Mouse (Mus musculus): ENCODE measurements around the gene Pfdn2. TPM values are rescaled to one million over a fixed set of nuclear protein-coding genes. Genes with fewer than 3 reads are reported as not detected.

The Pfdn2 gene
- total RNA-seq, 2 experiments from 2014 or later: 97.9 to 112 TPM

DNA sequence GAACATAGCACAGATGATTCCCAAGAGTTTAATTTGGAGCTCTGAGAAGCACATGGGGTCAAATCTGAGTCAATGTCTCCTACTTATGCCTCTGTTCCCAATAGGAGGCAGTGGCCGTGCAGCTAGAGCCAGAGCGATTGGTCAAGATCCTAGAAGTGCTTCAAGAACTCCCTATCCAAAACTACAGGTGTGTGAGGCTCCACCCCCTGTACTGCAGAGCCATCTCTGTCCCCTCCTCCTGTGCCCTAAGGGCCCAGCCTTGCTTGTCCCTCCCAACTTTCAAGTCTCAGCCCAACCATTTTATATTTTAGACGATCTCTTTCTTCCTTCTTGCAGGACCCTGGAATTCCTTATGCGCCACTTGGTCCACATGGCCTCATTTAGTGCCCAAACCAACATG, 56.4 kb downstream of the Pfdn2 start:
- no peak for DNase-seq (ENCODE audit: low spot score in 2 of 2)

- DNase-seq (ENCODE audit: low spot score in 2 of 2): no peak
Observed at GRCm38 (mm10) chr1:171402991-171403390, 57.5 kb downstream of the Pfdn2 start.

GRCm38 (mm10) chr1:171407263-171407662, 61.8 kb downstream of the Pfdn2 start:
- no peak for DNase-seq (ENCODE audit: low spot score in 2 of 2)

Other genes with a start within 250 kb of the Pfdn2 start
- 1 to 10 TPM in 1 of 2 experiments, not detected in 1; 1.2 TPM for gene Cfap126, start 231.8 kb upstream of the Pfdn2 start, total RNA-seq (2021)
- 100 to 1,000 TPM; 458 to 496 TPM for gene Sdhc, start 195.1 kb upstream of the Pfdn2 start, total RNA-seq (2021)
- gene Mpz, start 195.0 kb upstream of the Pfdn2 start, total RNA-seq (2021): 100 to 1,000 TPM; 476 to 539 TPM
- 10 to 100 TPM in 1 of 2 experiments, 1 to 10 TPM in 1; 7.5 to 11.7 TPM for gene Pcp4l1, start 149.4 kb upstream of the Pfdn2 start, total RNA-seq (2021)
- under 1 TPM in 1 of 2 experiments, not detected in 1; 0.29 TPM for gene Nr1i3, start 131.7 kb upstream of the Pfdn2 start, total RNA-seq (2021)
- gene Tomm40l, start 123.2 kb upstream of the Pfdn2 start, total RNA-seq (2021): 10 to 100 TPM; 33.4 to 39.7 TPM
- 10 to 100 TPM in 1 of 2 experiments, 1 to 10 TPM in 1; 2.1 to 13.8 TPM for gene Apoa2, start 120.6 kb upstream of the Pfdn2 start, total RNA-seq (2021)
- gene Fcer1g, start 111.3 kb upstream of the Pfdn2 start, total RNA-seq (2021): 10 to 100 TPM; 18.7 to 28.7 TPM
- gene Adamts4, start 95.2 kb upstream of the Pfdn2 start, total RNA-seq (2021): 10 to 100 TPM; 12.1 to 12.5 TPM
- gene Ndufs2, start 94.3 kb upstream of the Pfdn2 start, total RNA-seq (2021): 100 to 1,000 TPM; 471 to 503 TPM
- gene B4galt3, start 75.3 kb upstream of the Pfdn2 start, total RNA-seq (2021): 10 to 100 TPM; 18.5 to 19.5 TPM
- 10 to 100 TPM; 22.6 to 25.8 TPM for gene Ppox, start 64.5 kb upstream of the Pfdn2 start, total RNA-seq (2021)
- gene Usp21, start 57.7 kb upstream of the Pfdn2 start, total RNA-seq (2021): 10 to 100 TPM; 22.2 to 22.3 TPM
- gene Ufc1, start 50.6 kb upstream of the Pfdn2 start, total RNA-seq (2021): 10 to 100 TPM; 88.1 to 89.8 TPM
- 10 to 100 TPM; 33.5 to 33.6 TPM for gene Dedd, start 16.5 kb upstream of the Pfdn2 start, total RNA-seq (2021)
- 10 to 100 TPM; 22.4 to 24.9 TPM for gene Nit1, start within 50 bp of the Pfdn2 start, total RNA-seq (2021)
- under 1 TPM; 0.74 to 0.83 TPM for gene Klhdc9, start 15.1 kb downstream of the Pfdn2 start, total RNA-seq (2021)
- gene Nectin4, start 24.4 kb downstream of the Pfdn2 start, total RNA-seq (2021): under 1 TPM; 0.21 to 0.25 TPM
- gene Arhgap30, start 43.3 kb downstream of the Pfdn2 start, total RNA-seq (2021): 1 to 10 TPM; 3.3 to 3.5 TPM
- gene Usf1, start 65.6 kb downstream of the Pfdn2 start, total RNA-seq (2021): 10 to 100 TPM; 43.9 to 48.4 TPM
- gene Tstd1, start 73.2 kb downstream of the Pfdn2 start, total RNA-seq (2021): 1 to 10 TPM; 1.1 to 1.3 TPM
- gene F11r, start 91.9 kb downstream of the Pfdn2 start, total RNA-seq (2021): 10 to 100 TPM; 15.0 to 16.4 TPM
- gene Alyref2, start 157.8 kb downstream of the Pfdn2 start, total RNA-seq (2021): 1 to 10 TPM; 3.7 to 4.2 TPM
- not detected for gene Itln1, start 189.6 kb downstream of the Pfdn2 start, total RNA-seq (2021)
- under 1 TPM in 1 of 2 experiments, not detected in 1; 0.23 TPM for gene Cd244a, start 213.5 kb downstream of the Pfdn2 start, total RNA-seq (2021)

All from gastrocnemius, postnatal 4 days (tissue).